Mouse (Mus musculus): ENCODE measurements at regions not wholly inside any gene's neighbourhood (a gene's known extent, or its start where the extent isn't known, plus 50 kb on each side); places are given as distances from the start of the nearest gene placed in this dataset.

DNA sequence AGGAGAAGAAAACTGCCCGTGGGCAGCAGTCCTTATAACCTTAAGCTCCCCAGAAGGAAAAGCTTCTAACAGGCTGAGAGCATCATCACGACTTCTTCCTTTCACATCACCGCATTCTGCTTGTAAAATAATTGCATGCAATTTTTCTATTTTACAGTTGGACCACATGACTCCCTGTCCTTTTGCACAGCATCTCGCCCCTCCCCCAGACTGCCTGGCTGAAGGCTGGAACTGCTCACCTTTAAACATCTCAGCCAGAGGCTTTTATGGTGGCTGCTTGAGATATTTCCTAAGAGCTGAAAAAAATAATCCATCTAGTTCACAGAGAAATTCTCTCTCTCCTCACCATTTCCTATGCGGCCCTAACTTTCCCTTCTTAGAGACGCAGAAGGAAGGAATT, 164.4 kb upstream of the Itga1 start:
- no peak for DNase-seq (ENCODE audit: low spot score)

DNA sequence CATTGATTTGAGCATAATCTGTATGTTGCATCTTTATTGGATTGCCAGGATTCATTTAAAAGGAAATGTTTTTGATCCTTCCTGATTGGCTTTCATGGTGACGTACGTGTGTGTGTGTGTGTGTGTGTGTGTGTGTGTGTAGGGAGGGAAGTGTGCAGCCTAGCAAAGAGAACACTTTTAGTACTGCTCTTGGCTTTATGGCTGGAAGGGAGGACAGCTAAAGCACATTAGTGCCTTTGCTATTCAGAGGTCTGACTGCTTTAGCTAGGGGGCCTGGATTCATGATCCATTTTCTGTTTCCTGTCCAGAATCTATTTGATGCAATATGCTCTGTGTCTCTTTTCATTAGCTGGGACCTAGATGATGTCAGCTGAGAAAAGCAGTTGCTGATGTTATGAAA, 155.6 kb upstream of the Itga1 start:
- DNase-seq (ENCODE audit: low spot score), result no peak

DNA sequence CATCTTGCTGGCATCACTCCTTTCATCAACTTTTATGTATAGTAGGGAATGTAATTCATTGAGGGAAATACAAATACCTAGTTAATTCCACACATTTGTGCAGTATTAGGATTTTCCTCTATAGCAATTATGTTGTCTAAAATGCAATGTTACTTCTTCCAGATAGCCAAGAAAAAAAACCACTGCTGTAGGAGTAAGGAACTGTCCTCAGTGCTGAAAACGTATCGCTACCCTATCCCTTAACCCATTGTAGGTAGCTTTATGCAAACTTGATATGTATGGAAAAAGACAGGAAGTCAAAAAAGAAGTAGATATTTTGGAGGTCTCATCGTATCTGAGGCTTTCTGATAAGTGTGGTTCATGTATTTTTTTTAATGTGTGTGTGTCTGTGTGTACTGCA, 150.8 kb upstream of the Itga1 start:
- DNase-seq (ENCODE audit: low spot score), result no peak

DNA sequence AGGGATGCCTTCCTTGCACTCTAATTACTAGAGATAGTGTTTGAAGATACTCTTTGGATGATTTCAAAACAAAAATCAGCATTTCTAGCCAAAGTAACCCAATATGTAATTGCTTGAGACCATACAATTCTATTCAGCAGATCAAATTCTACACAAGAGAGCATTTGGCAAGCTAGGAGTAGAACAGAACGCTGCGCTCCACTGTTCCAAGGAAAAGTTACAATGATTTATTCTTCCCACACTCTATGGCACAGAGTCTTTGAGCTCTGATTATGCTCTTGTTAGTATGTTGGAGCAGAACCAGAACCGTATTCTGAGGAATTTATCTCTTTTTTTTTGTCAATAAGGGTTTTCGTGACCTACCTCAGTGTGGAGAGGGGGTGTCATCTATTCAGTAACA, 130.2 kb upstream of the Itga1 start:
- DNase-seq (ENCODE audit: low spot score), result no peak

DNA sequence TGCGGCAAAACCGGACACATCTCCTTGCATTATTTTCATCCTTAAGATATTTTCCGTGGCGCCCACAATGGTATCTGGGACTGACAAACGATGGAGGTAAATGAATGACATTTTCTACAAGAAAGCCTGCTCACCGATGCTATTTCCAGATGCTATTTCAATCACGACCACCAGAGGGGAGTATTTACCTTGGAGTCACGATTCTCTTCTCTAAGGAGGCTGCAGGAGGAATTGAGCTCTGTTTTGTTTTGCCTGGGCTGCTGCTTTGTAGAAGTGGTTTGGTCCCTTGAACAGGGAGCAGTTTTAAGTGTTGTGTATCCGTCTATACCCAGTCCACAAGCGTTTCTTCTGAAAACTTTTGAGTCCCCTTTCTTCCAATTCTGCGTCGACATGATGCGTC, 128.7 kb upstream of the Itga1 start:
- peak; percentile 63 for DNase-seq (ENCODE audit: low spot score)

DNA sequence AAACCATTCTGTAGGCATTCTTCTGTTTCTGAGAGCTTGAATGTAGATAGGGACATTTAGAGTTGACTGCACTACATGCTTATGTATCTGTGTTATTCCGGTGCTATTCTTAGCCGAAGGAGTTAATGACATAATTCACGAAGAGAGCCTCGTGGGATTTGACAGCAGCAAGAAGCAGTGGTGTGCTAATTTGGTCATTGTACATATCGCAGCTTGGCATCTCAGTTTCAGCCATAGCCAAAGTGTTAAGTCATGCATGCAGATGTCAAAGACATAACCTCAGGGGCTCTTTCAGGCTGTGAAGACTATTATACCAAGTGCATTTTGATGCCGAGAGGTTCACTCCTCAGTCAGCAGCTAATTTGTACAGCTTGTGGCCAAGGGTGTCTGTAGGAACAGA, 125.1 kb upstream of the Itga1 start:
- no peak for DNase-seq (ENCODE audit: low spot score)

DNA sequence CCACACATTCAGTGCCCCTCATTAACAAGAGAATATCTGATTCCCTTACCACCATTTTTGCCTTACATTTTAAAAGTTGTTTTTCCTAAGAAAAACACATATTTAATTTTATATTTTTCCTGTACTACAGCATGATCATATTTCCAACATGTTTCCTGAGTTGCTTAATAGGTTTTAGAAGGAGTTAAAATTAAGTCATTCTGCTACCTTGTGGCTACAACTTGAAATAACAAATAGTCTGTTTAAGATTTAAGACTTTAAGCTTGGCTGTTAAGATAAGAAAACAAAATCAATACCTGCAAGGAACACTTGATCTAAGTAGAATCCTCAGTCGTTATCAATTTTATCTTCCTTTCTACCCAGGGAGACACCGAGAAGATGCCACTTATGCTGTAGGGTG, 117.9 kb upstream of the Itga1 start:
- no peak for DNase-seq (ENCODE audit: low spot score)

DNA sequence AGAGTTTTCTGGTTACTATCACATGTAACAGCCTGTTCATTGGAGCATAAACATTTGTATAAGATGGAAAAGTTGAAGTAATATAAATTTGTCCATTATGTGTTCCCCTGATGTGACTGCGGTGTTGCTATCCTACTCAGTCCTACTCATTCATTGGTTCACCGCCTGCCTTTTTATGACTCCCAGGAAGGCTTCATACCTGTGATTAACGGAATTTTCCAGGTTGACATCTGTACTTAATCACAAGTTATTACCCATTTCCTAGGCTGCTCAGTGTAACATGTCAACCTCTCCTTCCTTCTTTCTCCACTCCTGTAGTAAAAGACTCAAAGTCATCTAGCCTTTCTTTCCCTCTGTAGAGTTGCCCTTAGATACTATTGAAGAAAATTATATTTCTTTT, 109.5 kb upstream of the Itga1 start:
- no peak for DNase-seq (ENCODE audit: low spot score)

DNA sequence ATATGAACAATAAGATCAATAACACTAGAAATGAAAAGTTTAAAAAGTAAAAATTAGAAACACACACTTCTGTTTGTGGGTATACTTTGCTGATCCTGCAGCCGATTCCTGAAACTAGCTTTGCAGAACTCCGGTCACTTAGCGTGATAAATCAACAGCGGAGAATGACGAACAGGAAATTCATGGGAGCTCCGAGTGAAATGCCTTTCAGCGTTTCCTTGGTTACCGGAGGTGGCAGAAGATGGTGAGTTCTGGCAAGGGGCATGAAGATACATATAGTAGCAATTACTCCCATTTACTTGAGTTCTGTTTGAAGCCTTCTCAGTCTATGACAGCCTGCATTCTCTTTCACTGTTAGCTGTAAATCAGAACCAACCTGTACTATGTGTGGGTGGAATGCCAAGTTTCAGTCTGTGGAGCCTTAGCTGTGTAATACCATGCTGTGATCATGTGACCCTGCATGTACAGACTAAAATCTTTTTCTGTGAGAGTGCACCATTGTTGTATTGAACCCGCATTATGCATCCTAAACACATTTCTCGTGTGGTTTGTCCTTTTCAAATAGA, 109.0 kb upstream of the Itga1 start:
- DNase-seq (ENCODE audit: low spot score), result no peak

DNA sequence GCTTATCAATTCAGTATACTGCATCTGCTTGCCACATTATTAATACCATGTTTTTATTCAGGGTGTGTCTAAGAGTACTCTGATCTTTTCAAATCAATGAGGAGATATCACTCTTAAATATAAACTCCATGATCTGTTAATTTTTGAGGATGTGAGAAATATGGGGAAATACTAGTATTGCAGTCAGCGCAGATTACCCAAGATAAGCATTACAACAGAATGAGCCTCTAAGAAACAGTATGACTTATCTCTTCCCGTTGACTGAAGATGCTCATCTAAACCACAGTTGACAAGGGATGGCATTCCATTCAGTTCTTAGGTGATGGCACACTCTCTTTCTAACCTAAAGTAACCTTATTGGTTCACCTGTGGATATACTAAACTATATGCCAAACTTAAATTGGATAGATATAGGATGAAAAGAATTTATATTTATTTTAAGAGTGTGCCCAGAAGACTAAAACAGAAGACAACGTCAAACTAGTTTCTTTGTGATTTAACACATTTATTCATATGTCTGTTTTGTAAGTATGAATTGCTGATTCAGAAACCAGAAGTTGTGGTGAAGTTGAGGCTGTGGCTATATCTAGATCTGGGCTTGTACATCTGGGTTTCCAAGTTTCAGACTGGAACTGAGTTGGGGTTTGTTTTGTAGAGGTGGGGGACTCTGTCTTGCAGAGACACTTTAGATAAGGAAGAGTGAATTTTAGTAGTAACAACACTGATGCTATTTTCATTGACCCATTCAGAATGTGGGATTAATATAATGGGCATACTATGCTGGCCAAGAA, 107.8 kb upstream of the Itga1 start:
- no peak for DNase-seq (ENCODE audit: low spot score)

DNA sequence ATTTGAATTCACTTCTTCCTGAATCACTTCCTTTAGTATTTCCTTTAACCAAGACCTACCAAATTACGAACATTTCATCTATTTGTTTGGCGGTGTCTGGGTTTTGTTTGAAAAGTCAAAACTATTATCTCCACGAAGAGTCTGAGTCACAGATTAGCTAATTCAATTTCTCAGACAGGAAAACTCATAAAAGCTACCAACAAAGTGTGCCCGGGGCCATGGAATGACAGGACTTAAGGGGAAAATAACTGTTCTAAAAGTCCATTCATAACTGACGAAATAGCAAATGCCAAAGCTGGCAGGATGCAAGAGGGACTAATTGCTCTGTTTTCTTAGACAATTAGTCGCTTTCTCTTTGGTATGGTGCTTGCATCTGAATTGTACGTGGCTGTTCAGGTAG, 105.0 kb upstream of the Itga1 start:
- DNase-seq (ENCODE audit: low spot score), result no peak

DNA sequence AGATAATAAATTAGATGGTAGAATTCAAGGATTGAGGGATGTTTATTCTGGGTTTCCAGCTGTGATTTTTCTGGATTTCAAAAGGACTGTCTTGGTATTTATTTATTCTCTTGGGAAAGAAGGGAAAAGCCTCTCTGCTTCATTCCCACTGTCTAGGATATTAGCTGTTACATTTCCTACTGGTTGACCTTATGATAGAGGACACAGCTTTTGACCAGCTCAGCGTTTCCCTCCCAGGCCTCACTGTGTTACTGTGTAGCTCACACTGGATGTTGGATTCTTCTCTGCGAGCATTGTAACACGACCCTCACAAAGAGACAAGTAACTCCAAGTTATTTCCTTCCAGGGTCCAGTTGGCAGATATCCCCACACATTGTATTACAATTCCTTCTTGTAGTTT, 97.4 kb upstream of the Itga1 start:
- DNase-seq (ENCODE audit: low spot score), result peak; percentile 30

DNA sequence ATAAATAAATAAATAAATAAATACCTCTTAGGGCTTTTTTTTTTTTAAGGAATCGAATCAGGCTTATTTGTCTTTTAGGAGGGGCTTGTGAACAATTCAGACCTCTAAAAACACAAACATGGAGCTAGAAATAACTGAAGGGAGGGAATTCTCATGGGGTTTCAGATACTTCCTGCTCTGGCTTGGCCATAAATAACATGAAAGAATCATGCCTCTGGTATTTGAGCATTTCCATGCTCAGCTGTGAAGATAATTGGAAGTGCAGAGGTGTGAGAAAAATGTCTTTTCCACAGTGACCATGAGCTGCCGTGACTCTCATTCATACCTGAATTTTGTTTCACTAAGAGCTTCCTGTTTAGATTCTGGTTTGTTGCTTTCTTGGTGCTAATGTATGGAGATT, 86.3 kb upstream of the Itga1 start:
- peak; percentile 64 for DNase-seq (ENCODE audit: low spot score)

DNA sequence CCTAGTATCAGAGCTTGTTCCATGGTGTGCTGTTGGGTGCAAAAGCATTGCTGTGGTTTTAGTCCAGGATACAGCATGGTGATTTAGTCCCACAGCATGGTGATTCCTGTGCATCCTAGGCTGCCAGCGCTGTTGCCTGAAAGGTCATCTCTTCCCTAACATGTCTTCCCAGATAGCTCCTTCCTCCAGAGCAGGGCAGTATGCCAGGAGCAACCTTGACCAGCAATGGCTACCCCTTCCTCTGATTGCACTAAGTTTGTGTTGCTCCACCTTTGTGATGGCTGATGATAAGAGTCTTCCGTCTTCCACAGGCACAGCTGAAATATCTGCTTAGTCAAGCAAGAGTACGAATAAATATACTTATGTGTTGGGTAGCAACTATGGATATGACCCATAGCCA, 85.6 kb upstream of the Itga1 start:
- DNase-seq (ENCODE audit: low spot score), result peak; percentile 31

DNA sequence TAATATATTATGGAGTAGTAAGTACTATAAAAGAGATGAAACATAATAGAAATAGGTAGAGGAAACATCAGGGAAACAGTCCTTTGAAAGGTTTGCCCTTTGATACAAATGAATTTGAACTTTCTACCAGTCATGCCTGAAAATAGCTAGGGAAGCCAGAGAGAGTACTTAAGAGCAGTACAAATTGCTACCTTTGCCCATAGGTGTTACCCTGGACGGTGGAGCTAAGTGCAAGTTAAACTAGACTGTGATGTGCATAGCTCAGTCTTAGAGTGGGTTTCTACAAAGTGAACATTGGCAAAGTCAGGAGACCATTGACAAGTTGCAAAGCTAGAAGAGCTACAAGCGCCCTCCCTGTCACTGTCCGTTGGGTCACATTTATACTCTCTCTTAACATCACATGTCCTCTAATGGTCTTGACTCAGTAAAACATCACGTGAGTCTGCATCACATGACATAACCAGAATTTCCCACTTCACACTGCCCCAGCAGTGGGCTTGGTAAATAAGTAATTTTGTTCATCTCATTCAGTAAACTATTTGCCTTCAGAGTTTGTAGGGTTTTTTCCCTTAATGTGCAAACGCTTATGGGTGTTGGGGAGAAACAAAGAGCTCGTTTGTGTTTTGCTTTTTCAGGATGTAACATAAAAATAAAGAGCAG, 80.6 kb upstream of the Itga1 start:
- DNase-seq (ENCODE audit: low spot score), result no peak

DNA sequence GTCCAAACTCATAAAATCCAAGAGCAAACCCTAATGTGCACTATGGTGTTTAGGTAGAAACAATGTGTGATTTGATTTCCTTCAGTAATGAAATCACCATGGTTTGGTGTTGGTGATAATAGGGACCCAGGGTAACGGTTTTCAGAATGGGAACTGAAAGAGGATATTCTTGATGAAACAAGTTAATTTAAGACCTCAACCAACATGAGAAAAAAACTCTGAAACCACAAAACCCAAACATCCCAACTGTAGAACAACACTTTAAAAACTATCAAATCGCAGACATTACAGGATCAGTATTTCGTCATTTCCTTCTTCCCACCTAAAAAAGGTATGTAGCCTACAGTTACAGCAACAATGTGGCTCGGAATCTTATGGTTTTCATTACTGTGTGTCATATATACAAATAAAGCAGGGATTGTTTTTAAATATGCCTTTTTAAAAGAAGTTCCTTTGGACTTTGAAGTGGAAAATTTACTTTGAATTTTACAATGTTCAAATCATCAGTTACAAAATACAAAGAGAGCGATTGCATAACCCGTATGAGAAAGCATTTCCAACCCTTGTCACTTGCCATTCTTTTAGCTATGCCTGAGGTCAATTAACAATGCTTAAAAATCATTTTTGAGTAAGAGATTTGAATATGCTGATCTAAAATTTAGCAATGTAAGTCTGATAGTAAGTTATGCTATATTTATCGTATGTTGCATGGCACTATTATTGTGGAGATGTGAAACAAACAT, 76.6 kb upstream of the Itga1 start:
- DNase-seq (ENCODE audit: low spot score), result no peak

DNA sequence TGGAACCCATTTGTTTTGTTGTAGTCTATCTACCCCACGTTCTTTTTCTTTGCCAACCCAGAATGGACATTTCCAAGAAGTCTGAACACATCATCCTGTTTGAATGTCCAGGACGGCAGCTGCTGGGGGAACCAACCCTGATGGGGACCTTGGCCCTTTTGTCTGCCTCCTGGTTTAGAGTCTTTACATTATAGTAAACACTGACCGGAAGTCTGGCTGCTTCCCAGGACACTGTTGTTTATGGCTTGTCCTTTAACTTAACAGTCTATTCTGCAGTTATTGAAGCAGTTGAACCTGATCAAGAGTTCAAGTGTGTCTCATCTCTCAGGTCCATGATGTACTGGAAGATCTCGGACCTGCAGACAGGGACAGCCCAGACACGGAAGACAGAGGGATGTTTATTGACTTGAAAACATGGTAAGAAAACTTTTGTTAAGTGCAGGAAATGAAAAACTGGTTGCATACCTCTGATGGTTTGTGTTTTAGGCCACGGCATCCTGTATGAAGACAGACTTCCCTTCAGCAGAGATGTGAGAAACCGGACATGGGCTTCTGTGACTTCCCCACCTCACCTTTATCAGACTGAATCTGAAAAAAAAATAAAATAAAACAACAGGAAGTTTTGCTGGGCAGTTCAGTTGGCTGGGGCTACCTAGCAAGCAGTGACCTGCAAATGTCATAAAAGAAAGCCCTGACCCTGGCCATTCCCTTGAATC, 69.7 kb upstream of the Itga1 start:
- no peak for DNase-seq (ENCODE audit: low spot score)

DNA sequence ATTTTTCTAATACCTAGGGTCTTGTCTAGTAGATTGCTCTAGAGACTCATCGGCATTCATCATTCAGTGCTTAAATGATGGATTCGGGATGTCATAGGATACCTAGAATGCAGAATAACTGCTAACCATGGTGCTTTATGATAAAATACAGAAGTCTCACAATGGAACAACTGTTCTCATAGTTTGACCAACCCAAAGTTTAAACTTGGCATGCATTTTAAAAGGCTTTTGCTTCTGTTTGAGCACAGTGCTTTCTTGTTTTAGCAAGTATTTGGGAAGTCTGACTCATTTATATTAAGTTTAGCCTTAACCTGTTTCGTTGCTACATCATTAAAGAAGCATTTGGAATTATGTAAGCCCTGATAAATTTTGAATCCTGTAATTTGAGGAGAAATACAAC, 64.2 kb upstream of the Itga1 start:
- DNase-seq (ENCODE audit: low spot score), result no peak

DNA sequence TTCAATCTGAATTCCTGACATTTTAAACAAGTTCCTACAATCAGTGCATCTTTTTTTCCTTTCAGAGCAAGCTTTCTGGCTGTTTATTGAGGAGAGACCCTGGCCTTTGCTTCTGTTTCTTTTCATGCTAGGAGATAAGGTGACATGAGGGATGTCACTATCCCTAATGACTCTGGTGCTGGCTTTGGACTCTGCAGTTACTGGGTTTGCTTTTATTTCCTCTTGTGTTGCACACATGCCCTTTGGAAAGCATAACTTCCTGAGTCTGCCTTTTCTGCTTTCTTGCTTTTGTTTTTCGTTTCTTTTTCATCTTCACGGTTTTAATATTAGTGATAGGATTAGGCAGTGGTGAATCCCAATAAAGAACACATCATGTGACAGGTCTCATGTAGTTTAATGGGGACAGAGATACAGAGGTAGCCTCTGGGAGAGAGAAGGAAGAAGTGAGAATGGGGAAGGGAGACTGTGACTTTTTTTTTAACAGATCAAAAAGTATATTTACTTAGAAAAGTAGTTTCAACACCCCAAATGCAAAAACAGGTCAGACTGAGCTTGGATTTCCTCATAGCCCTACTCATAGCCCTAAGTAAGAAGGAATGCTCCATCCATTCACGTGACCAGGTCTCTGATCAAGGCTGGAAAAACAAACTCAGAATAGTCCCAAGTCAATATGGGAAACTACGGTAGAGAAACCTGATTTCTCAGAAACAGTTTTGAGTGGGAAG, 61.1 kb upstream of the Itga1 start:
- no peak for DNase-seq (ENCODE audit: low spot score)

DNA sequence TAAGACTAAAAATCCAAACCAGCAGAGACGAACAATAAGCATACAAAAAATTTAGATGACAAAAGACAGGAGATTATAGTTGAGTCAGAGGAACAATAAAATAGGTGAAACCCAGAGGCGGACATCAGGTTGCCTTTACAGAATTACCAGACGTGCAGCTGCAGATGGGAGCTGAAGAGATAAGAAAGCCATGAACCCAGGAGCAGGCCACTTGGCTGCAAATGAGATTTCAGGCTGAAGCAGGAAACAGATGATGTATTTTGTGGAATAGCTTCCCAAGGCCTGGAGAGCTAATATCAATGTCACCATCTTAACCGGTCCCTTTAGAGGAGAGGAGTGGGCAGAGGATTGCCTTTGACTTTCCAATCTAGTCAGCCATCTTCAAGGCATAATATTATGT, 57.6 kb upstream of the Itga1 start:
- peak; percentile 33 for DNase-seq (ENCODE audit: low spot score)

Measured in heart, adult 8-10 months (tissue).